Mouse (Mus musculus) adrenal gland, adult 2 months (tissue): ENCODE results near the gene Mroh3. TPM values are rescaled to one million over a fixed set of nuclear protein-coding genes. Genes with fewer than 3 reads are reported as not detected.
A peak's percentile ranks its signal among the peaks of the same experiment; 100 is the strongest.

Experiments used
- DNase-seq: peaks from one replicate; pipeline ENCODE4 v3.0.0; 2021
- long read RNA-seq: library from polyadenylated mRNA; stranded (forward); transcript quantifications from one replicate; pipeline ENCODE4 v2.0.0, GENCODE M21; 2021
- polyA plus RNA-seq: library from polyadenylated mRNA; depleted of rRNA; stranded (reverse); fragments of >200 nt; gene quantifications from 2 replicates; pipeline ENCODE4 v1.2.3, GENCODE M21; 2012; rRNA removed
- total RNA-seq, 2 experiments: library from RNA; stranded (reverse); gene quantifications; 2 replicates each; pipeline ENCODE4 v1.2.3; 2021

Gene Mroh3
- total RNA-seq: not detected
- polyA plus RNA-seq: not detected in 2 replicates
- long read RNA-seq: 0 reads

GRCm38 (mm10) chr1:136212803-136213202 is at the start of gene Mroh3:
Gene Mroh3, minus strand, starts transcription at chr1:136212828.
- no peak for DNase-seq

DNA sequence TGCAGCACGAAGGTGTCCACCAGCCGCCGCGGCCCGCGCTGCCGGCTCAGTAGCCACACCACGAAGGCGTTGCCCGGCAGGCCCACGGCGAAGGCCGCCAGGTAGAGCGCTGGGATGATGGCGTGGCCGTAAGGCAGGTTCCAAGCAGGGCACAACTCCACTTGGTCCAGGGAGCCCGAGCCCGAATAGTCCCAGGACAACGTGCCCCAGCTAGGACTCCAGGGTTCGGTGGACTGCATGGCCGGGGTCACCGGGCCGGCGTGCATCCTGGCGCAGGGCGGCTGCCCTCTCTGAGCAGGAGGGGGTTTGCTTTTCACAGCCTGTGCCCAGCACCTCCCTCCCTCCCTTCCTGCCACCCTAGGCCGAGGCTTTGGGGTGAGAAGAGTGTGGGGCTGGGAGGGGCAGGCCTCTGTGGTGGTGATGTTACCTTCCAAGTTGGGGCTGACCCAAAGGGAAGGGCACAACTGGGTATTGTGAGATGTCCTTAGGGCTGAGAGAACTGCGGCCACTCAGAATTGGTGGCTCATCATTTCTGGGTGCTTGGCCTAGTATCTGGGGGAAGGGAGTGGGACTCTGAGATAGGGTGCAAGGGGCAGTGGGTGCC is 48.1 kb upstream of the Mroh3 start, which contains the start of gene Gpr25:
Gene Gpr25, minus strand, starts transcription at position 239 of the 604 bp plus-strand sequence.
- DNase-seq: no peak

DNA sequence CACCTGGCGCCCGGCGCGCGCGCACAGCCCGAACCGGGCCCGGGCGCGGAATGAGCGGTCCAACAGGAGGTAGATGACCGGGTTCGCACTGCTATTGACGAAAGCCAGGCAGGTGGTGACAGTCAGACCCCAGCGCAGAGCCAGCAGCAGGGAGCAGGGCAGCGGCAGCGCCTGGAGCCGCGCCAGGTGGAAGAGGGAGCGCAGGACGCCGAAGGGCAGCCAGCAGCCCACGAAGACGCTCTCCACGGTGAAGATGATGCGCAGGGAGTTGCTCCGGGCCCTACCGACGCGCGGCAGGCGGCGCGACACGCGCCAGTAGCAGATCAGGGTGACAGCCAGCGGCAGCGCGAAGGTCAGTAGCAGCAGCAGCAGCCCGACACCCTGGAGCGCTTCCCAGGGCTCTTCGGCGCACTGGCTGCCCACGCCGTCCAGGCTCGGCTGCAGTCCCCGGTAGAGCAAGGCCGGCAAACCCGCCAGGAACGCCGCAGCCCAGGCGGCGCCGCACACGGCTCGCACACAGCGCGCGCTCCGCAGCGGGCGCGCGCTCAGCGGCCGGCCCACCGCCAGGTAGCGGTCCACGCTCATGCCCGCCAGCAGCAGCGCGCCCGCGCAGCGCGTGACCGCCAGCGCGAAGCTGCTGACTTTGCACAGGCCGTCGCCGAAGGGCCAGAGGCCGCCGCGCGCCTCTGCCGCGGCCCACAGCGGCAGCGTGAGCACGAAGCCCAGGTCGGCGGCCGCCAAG is 47.4 kb upstream of the Mroh3 start:
- peak; percentile 82 for DNase-seq

DNA sequence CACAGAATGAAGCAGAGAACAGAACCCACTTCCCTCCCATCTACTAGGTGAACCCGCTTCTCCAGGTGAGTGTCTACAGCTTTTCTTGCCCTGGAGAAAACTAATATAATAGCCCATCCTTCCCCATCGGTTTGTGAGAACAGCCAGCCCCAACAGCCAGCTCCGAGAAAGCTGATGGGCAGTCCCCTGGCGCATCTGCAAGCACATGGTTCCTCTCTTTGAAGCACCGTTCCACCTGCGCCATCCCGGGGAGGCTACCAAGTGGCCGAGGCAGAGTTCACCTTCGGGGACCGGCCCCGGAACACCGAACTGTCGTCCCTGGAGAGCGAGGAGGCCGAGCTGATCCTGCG is 46.9 kb upstream of the Mroh3 start:
- DNase-seq: no peak

- no peak for DNase-seq
These were observed 45.9 kb upstream of the Mroh3 start for GRCm38 (mm10) chr1:136258495-136258894.

DNA sequence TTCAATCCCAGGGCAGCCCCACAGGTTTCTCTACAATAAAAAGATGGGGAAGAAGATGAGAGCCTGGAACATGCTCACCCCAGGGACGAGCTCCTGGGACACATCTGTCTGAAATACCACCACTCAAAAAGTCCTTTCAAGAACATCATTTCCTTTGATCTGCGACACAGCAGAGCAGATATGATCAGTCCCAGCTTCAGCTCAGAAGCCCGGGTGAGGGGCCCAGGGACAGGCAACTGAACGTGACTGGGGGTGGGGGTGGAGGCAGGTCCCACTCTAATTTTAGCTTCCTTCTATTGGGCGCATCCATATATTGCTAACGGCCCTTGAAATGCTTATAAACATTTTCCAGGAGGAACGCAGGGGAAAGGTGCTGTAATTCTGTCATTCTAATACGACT is 43.0 kb upstream of the Mroh3 start:
- DNase-seq: no peak

GRCm38 (mm10) chr1:136255174-136255573 is 42.5 kb upstream of the Mroh3 start:
- no peak for DNase-seq

GRCm38 (mm10) chr1:136254503-136255065 is 42.0 kb upstream of the Mroh3 start:
- no peak for DNase-seq

DNA sequence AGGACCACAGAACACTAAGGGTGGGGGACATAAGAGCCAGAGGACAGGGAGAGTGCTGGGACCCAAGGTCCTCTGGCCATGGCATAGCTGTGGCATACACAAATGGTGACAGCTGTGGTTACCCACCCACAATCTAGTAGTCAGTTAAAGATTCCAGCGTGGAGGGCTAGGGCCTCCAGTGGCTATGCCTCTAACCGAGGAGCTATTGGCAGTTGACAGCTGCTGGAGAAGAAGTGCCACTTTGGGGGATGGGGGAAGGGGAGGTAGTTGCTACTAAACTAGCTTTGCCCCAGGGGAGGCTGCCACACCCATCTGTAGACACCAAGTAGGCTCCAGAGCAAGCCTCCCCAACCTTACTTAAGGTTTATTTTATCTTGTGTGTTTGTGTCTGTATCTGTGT is 40.8 kb upstream of the Mroh3 start:
- DNase-seq: no peak

DNA sequence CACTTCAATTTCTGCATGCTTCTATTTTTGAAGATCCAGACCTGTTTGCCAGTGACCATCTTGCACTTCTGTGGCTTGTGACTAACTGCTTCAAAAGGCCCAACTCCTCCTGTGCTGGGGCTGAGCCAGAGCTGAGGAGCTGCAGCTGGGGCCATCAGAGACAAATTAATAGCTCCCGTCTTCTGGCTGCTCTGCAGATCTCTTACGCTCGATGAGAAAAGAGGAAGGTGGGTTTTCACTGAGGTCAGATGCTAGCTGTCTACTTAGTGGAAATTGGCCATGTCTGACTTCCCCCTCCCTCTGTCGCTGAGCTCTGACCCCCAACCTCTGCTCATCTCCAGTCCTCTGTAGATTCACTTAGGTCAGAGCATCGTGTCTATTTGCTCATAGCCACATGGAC is 37.0 kb upstream of the Mroh3 start:
- no peak for DNase-seq

DNA sequence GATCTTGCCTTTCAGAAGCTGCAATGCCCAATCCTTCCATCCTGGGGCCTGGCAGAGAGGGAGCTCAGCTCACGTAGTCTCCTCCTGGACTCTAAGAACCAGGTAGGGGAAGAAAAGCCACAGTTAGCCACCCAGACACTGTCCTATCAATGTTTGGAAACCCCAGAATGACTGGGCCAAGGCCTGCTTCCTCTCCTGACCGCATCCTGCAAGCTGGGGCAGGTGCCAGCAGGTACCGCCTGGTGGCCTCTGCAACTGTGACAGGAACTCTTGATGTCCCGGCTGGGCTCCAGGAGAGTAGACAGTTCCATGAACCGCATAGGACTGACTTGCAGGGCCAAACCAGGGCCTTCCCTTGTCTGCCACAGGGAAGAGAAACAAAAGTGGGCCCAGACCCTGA is 34.8 kb upstream of the Mroh3 start:
- no peak for DNase-seq

DNA sequence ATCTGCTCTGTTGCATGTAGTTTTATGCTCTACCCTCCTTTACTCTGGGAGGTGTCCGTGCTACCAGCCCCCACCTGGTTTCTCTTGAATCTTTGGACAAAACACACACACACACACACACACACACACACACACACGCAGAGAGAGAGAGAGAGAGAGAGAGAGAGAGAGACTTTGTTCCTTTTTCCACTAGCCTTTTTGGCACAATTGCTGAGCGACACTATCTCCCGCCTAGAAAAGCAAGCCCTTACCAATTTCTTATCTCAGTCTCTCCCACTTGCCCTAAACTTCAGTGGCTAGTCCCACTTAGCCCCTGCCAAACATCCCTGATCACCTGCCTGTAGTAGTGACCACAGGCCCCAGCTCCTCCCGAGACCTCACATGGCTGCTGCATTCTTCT is 31.8 kb upstream of the Mroh3 start:
- no peak for DNase-seq

- DNase-seq: no peak
These were observed 29.2 kb upstream of the Mroh3 start for GRCm38 (mm10) chr1:136241801-136242200.

DNA sequence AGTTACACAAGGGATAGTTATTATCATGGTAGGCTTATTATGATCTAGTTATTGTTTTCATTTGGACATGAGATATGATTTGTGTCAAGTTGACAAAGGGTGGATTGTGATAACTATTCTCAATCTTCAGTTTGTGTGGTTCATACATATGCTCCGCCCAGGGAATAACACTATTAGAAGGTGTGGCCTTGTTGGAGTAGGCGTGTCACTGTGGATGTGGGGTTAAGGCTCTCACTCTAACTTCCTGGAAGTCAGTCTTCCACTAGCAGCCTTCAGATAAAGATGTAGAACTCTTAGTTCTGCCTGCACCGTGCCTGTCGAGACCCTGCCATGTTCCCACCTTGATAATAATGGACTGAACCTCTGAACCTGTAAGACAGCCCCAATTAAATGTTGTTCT is 25.9 kb upstream of the Mroh3 start:
- no peak for DNase-seq

GRCm38 (mm10) chr1:136234595-136235092 is 22.0 kb upstream of the Mroh3 start:
- no peak for DNase-seq

GRCm38 (mm10) chr1:136233892-136234594 is 21.4 kb upstream of the Mroh3 start, which contains the start of gene Inava:
Gene Inava, minus strand, starts transcription at chr1:136234264.
- DNase-seq: peak; percentile 32

GRCm38 (mm10) chr1:136232986-136233790 is 20.6 kb upstream of the Mroh3 start:
- no peak for DNase-seq

DNA sequence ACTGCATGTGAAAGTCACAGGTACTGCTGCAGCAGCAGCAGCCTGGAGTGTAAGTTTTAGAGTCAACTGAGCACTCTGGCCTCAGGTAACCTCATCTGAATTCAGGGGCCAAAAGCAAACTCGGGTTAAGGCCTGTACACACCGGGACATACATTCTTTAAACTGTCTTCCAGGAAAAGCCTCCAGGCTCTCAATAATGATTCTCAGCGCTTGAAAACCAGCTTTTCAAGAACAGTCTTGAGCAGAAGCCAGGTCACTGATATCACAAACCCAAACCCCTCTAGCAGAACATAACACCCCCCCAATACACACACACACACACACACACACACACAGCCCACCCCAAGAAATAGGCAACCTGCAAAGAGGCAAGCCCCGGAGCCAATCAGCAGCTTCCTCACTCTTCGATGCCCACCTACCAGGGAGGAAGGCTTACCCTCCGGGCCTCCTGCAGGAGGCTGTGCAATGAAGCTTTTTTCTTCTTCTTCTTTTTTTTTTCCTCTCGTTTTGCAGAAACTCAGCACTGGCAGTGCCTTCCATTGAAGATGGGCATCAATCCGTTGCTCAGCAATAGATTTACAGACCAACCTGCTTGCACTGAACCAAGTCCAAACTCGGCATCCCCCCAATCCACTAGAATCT is 19.8 kb upstream of the Mroh3 start:
- no peak for DNase-seq

GRCm38 (mm10) chr1:136231596-136231995 is 19.0 kb upstream of the Mroh3 start:
- no peak for DNase-seq

GRCm38 (mm10) chr1:136230201-136230600 is 17.6 kb upstream of the Mroh3 start:
- no peak for DNase-seq

DNA sequence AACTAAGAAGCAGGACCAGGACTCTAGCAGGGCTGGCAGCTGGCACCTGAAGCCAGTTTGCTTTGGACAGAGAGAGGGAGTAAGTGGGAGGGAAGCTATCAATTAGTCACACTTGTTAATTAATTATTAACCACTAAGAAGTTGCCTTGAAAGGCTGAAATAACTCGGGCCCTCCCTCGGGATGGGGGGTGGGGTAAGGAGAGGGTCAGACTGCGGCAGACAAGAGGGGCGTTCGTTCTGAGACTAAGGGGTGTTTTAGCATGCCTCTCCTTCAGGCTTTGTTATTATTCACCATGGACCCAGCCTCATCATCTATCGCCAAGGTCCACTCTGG is 16.4 kb upstream of the Mroh3 start:
- peak; percentile 9 for DNase-seq
